Mouse (Mus musculus): Measurements from ENCODE around the gene Med12l. TPM values are rescaled to one million over a fixed set of nuclear protein-coding genes. Genes with fewer than 3 reads are reported as not detected.

Gene Med12l
- total RNA-seq, 1 experiment, result 3.6 TPM

GRCm38 (mm10) chr3:59212404-59212803, 206.8 kb downstream of the Med12l start:
- Histone ChIP-seq H3K4me3 (ENCODE audit: insufficient read depth in 1 of 2, low read depth in 1 of 2, low read length in 2 of 2, poor library complexity in 1 of 2, severe bottlenecking in 1 of 2) (no peak overlapping the region), H3K36me3 (ENCODE audit: control insufficient read depth, insufficient read depth, low read length, poor library complexity, severe bottlenecking) (no peaks in the 10 kb centered on the region), H3K9me3 (ENCODE audit: control insufficient read depth, insufficient read depth, low read depth, low read length) (no peaks in the 10 kb centered on the region), H3K4me1 (ENCODE audit: control insufficient read depth in 2 of 2, insufficient read depth in 2 of 2, low read length in 2 of 2, poor library complexity in 1 of 2) (no peaks in the 10 kb centered on the region), H3K9ac (ENCODE audit: insufficient read depth, low read depth, low read length, poor library complexity, severe bottlenecking) (no peak overlapping the region), H3K27ac (ENCODE audit: insufficient read depth, low read depth, low read length, poor library complexity, severe bottlenecking) (no peak overlapping the region)
- no peak for DNase-seq (ENCODE audit: low read depth, low spot score)
- no peak for TF ChIP-seq HCFC1 (IDR thresholded peaks at IDR 0.05; ENCODE audit: borderline replicate concordance, insufficient read depth, low read length)
- in situ Hi-C loops (cut with MboI; ENCODE audit: low sequenced_read_pairs in 2 of 2, unreplicated experiment in 2 of 2), result no loop called here

DNA sequence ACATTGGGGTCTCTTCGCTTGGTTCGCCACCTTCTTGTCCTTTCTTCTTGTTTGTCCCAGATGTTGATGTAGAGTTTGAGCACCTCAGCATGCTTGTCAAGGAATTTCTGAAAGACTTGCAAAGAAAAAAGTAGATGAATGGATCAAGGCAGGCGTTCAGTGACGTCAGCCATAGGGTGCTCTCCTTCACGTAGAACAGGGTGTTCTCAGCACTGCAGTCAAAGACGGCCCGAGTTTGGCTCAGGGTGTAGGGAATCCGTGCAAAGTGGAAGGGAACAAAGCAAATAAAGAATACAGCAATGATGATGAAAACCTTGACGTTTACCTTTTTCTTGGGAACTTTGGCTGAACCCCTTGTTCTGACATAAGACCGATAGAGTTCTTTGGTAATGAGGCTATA, 211.6 kb downstream of the Med12l start:
- no peak for DNase-seq (ENCODE audit: low read depth, low spot score)
- Histone ChIP-seq H3K36me3 (ENCODE audit: control insufficient read depth, insufficient read depth, low read length, poor library complexity, severe bottlenecking) (no peaks in the 10 kb centered on the region), H3K9me3 (ENCODE audit: control insufficient read depth, insufficient read depth, low read depth, low read length) (no peaks in the 10 kb centered on the region), H3K9ac (ENCODE audit: insufficient read depth, low read depth, low read length, poor library complexity, severe bottlenecking) (no peak overlapping the region), H3K27ac (ENCODE audit: insufficient read depth, low read depth, low read length, poor library complexity, severe bottlenecking) (no peak overlapping the region), H3K4me3 (ENCODE audit: insufficient read depth in 1 of 2, low read depth in 1 of 2, low read length in 2 of 2, poor library complexity in 1 of 2, severe bottlenecking in 1 of 2) (no peak overlapping the region), H3K4me1 (ENCODE audit: control insufficient read depth in 2 of 2, insufficient read depth in 2 of 2, low read length in 2 of 2, poor library complexity in 1 of 2) (no peaks in the 10 kb centered on the region)
- TF ChIP-seq MAFK (IDR thresholded peaks at IDR 0.05; ENCODE audit: insufficient read depth, low read depth, low read length) (no peak), CHD2 (IDR thresholded peaks at IDR 0.05; ENCODE audit: low read depth, low read length) (no peak), ZC3H11A (IDR thresholded peaks at IDR 0.05; ENCODE audit: borderline replicate concordance, low read depth, low read length) (no peak)
- in situ Hi-C loops (cut with MboI; ENCODE audit: low sequenced_read_pairs in 2 of 2, unreplicated experiment in 2 of 2), result no loop called here

DNA sequence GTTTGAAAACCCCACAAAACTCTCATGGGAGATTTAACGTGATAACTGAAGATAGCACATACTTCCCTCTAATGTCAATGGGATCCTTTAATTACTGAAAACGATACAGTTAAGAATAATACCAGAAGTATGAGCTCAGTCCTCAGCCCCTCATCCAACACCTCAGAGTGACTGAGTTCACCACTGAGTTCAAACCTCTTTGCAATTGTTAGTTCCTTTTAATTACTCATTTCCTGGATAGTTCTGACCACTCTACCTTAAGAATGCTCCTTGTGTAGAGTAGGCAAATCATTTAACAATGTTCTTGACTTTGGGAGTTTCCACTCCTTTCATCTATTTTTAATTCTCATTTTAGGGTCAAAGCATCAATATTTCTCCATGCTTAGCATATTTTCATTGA, 213.7 kb downstream of the Med12l start:
- DNase-seq (ENCODE audit: low read depth, low spot score), result no peak
- in situ Hi-C loops (cut with MboI; ENCODE audit: low sequenced_read_pairs in 2 of 2, unreplicated experiment in 2 of 2), result no loop called here
- TF ChIP-seq ZC3H11A (IDR thresholded peaks at IDR 0.05; ENCODE audit: borderline replicate concordance, low read depth, low read length) (no peak), CHD2 (IDR thresholded peaks at IDR 0.05; ENCODE audit: low read depth, low read length) (no peak), MAFK (IDR thresholded peaks at IDR 0.05; ENCODE audit: insufficient read depth, low read depth, low read length) (no peak), HCFC1 (IDR thresholded peaks at IDR 0.05; ENCODE audit: borderline replicate concordance, insufficient read depth, low read length) (no peak), ZNF384 (IDR thresholded peaks at IDR 0.05; ENCODE audit: low read depth, low read length) (no peak)
- no peak overlapping the region for H3K4me3 ChIP-seq (ENCODE audit: insufficient read depth in 1 of 2, low read depth in 1 of 2, low read length in 2 of 2, poor library complexity in 1 of 2, severe bottlenecking in 1 of 2)
- H3K4me1 ChIP-seq (ENCODE audit: control insufficient read depth in 2 of 2, insufficient read depth in 2 of 2, low read length in 2 of 2, poor library complexity in 1 of 2), result no peaks in the 10 kb centered on the region
- no peak overlapping the region for H3K27ac ChIP-seq (ENCODE audit: insufficient read depth, low read depth, low read length, poor library complexity, severe bottlenecking)
- H3K9ac ChIP-seq (ENCODE audit: insufficient read depth, low read depth, low read length, poor library complexity, severe bottlenecking), result no peak overlapping the region
- H3K36me3 ChIP-seq (ENCODE audit: control insufficient read depth, insufficient read depth, low read length, poor library complexity, severe bottlenecking), result no peaks in the 10 kb centered on the region
- H3K9me3 ChIP-seq (ENCODE audit: control insufficient read depth, insufficient read depth, low read depth, low read length), result no peaks in the 10 kb centered on the region

DNA sequence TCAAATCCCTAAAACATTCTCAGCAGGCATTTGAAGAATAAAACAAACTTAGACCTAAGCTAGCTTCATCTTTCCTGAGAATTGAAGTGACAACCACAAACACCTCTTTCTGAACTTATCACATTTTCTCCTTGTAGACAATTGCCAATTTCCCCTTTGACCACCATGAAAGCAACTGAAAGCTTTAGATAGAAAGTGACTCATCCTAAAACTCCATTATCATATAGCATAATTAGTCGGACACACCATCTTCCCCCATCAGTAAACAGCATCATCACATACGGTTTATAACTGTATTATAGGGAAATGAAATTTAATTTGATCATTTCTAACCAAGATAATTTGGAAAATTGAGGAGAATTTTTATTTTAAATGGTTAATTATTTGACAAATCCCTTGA, 216.7 kb downstream of the Med12l start:
- no peak overlapping the region for H3K9ac ChIP-seq (ENCODE audit: insufficient read depth, low read depth, low read length, poor library complexity, severe bottlenecking)
- DNase-seq (ENCODE audit: low read depth, low spot score), result no peak
- no peak for TF ChIP-seq ZC3H11A (IDR thresholded peaks at IDR 0.05; ENCODE audit: borderline replicate concordance, low read depth, low read length)
- no peak for TF ChIP-seq HCFC1 (IDR thresholded peaks at IDR 0.05; ENCODE audit: borderline replicate concordance, insufficient read depth, low read length)
- no peak for TF ChIP-seq ZNF384 (IDR thresholded peaks at IDR 0.05; ENCODE audit: low read depth, low read length)
- TF ChIP-seq CHD2 (IDR thresholded peaks at IDR 0.05; ENCODE audit: low read depth, low read length), result no peak
- no peak for TF ChIP-seq MAFK (IDR thresholded peaks at IDR 0.05; ENCODE audit: insufficient read depth, low read depth, low read length)
- H3K9me3 ChIP-seq (ENCODE audit: control insufficient read depth, insufficient read depth, low read depth, low read length), result no peaks in the 10 kb centered on the region
- in situ Hi-C loops (cut with MboI; ENCODE audit: low sequenced_read_pairs in 2 of 2, unreplicated experiment in 2 of 2), result no loop called here
- H3K4me3 ChIP-seq (ENCODE audit: insufficient read depth in 1 of 2, low read depth in 1 of 2, low read length in 2 of 2, poor library complexity in 1 of 2, severe bottlenecking in 1 of 2), result no peak overlapping the region
- H3K4me1 ChIP-seq (ENCODE audit: control insufficient read depth in 2 of 2, insufficient read depth in 2 of 2, low read length in 2 of 2, poor library complexity in 1 of 2), result no peaks in the 10 kb centered on the region
- no peaks in the 10 kb centered on the region for H3K36me3 ChIP-seq (ENCODE audit: control insufficient read depth, insufficient read depth, low read length, poor library complexity, severe bottlenecking)
- no peak overlapping the region for H3K27ac ChIP-seq (ENCODE audit: insufficient read depth, low read depth, low read length, poor library complexity, severe bottlenecking)

DNA sequence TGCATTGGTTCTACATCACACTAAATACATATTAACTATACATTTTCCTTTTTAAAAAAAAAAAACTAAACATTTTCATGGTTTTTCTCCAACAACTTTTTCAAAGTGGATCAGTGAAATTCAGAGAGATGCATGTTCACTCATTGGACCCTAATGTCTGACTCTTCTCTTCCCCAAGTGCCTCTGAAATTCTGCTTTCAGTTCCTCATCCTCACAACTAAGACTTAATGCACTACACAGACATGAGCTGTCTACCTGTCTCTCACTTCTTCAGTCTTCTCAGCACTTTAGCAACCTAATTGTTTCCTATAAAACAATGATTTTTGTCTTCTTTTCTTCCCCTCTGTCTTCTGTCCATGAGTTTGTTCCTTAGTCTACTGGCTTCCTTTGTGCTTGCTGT, 219.8 kb downstream of the Med12l start:
- no peak overlapping the region for H3K27ac ChIP-seq (ENCODE audit: insufficient read depth, low read depth, low read length, poor library complexity, severe bottlenecking)
- TF ChIP-seq CHD2 (IDR thresholded peaks at IDR 0.05; ENCODE audit: low read depth, low read length) (no peak), ZC3H11A (IDR thresholded peaks at IDR 0.05; ENCODE audit: borderline replicate concordance, low read depth, low read length) (no peak), ZNF384 (IDR thresholded peaks at IDR 0.05; ENCODE audit: low read depth, low read length) (no peak), MAFK (IDR thresholded peaks at IDR 0.05; ENCODE audit: insufficient read depth, low read depth, low read length) (no peak), HCFC1 (IDR thresholded peaks at IDR 0.05; ENCODE audit: borderline replicate concordance, insufficient read depth, low read length) (no peak)
- in situ Hi-C loops (cut with MboI; ENCODE audit: low sequenced_read_pairs in 2 of 2, unreplicated experiment in 2 of 2), result no loop called here
- no peaks in the 10 kb centered on the region for H3K36me3 ChIP-seq (ENCODE audit: control insufficient read depth, insufficient read depth, low read length, poor library complexity, severe bottlenecking)
- DNase-seq (ENCODE audit: low read depth, low spot score), result no peak
- H3K9ac ChIP-seq (ENCODE audit: insufficient read depth, low read depth, low read length, poor library complexity, severe bottlenecking), result no peak overlapping the region
- H3K9me3 ChIP-seq (ENCODE audit: control insufficient read depth, insufficient read depth, low read depth, low read length), result no peaks in the 10 kb centered on the region
- no peak overlapping the region for H3K4me3 ChIP-seq (ENCODE audit: insufficient read depth in 1 of 2, low read depth in 1 of 2, low read length in 2 of 2, poor library complexity in 1 of 2, severe bottlenecking in 1 of 2)
- H3K4me1 ChIP-seq (ENCODE audit: control insufficient read depth in 2 of 2, insufficient read depth in 2 of 2, low read length in 2 of 2, poor library complexity in 1 of 2), result no peaks in the 10 kb centered on the region

All from ES-E14 (cell line).